Mouse (Mus musculus): ENCODE data around the gene Fitm1. TPM values are rescaled to one million over a fixed set of nuclear protein-coding genes. Genes with fewer than 3 reads are reported as not detected.

The Fitm1 gene
- total RNA-seq, 2 experiments from 2014 or later, result 273 to 289 TPM

- no peak for DNase-seq (ENCODE audit: low spot score)
Observed at GRCm38 (mm10) chr14:55565748-55566147, 9.7 kb upstream of the Fitm1 start.

DNA sequence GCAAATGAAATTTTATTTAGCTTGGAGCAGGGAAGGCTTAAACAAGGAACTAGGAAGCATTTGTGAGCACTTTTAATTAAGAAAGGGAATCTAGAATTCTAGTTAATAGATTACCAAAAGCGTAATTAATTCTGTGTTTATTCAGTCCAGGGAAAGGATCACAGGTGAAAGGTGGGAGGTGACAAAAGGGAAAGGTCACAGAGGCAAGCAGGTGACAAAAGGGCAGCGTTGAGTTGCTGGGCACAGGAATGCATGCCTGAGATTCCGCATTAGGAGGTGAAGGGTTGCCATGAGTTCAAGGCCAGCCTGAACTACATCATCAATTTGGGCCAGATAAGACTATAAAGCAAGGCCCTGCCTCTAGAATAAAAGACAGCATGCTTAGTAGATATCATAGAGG lies 7.9 kb upstream of the Fitm1 start:
- no peak for DNase-seq (ENCODE audit: low spot score)

DNA sequence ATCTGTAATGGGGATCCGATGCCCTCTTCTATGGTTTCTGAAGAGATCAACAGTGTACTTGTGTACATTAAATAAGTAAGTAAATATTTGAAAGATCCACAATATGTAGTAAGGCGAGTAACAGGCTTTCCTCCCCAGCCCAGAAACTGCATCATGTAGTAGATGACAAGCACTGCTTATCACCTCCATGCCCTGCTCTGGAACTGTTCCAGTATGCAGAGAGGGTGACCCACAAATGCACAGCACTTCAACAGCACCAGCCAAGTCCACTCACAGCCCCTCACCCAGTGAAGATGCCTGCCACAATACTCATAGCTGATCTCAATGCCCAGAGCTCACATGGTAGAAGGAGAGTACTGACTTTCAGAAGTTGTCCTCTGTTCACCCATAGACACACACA lies 4.8 kb upstream of the Fitm1 start:
- no peak for DNase-seq (ENCODE audit: low spot score)

GRCm38 (mm10) chr14:55571760-55572159 lies 3.7 kb upstream of the Fitm1 start:
- no peak for DNase-seq (ENCODE audit: low spot score)

DNA sequence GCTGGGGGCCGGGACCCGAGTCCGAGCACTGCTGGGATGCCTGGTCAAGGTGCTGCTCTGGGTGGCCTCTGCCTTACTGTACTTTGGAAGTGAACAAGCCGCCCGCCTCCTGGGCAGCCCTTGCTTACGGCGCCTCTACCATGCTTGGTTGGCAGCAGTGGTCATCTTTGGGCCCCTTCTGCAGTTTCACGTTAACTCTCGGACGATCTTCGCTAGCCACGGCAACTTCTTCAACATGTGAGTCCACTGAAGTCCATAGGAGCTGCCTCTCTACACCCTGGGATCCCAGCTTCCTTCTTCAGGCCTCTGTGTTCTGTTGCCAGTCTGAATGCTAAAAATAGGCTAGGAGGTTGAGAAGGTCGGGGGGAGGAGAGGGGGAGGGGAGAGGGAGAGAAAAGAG lies 294 bp downstream of the Fitm1 start:
- peak; percentile 50 for DNase-seq (ENCODE audit: low spot score)

GRCm38 (mm10) chr14:55576376-55576775 lies 959 bp downstream of the Fitm1 start:
- DNase-seq (ENCODE audit: low spot score), result peak; percentile 35

GRCm38 (mm10) chr14:55577871-55578667 lies 2.7 kb downstream of the Fitm1 start, which contains the start of gene Psme1:
TSS of gene Psme1 (plus strand) at chr14:55578123.
- DNase-seq (ENCODE audit: low spot score), result peak; percentile 76

DNA sequence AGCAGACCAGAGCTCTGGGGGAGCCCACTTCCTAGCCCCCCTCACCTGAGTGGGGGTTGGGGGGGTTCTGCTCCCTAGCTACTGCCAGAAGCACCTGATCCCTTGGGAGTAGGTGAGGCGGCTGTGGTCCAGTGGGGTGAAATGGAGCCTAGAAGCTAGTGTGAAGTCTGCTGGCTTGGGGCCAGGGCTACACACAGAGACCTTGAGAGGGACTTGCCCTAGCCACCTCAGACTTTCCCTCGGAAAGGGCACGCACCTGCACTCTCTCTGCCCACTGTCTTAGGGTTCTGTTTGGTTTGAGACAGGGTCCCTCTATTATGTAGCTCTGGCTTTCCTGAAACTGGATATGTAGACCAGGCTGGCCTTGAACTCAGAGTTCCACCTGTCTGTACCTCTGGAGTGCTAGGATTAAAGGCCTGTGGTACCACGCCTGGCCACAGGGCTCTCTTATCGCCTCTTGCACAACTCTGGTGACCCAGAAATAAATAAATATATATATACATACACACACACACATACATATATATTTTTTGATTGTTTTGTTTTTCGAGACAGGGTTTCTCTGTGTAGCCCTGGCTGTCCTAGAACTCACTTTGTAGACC lies 3.4 kb downstream of the Fitm1 start:
- DNase-seq (ENCODE audit: low spot score), result peak; percentile 68

GRCm38 (mm10) chr14:55579511-55580496 lies 4.4 kb downstream of the Fitm1 start:
- no peak for DNase-seq (ENCODE audit: low spot score)

- no peak for DNase-seq (ENCODE audit: low spot score)
Observed at GRCm38 (mm10) chr14:55580731-55581130, 5.3 kb downstream of the Fitm1 start.

DNA sequence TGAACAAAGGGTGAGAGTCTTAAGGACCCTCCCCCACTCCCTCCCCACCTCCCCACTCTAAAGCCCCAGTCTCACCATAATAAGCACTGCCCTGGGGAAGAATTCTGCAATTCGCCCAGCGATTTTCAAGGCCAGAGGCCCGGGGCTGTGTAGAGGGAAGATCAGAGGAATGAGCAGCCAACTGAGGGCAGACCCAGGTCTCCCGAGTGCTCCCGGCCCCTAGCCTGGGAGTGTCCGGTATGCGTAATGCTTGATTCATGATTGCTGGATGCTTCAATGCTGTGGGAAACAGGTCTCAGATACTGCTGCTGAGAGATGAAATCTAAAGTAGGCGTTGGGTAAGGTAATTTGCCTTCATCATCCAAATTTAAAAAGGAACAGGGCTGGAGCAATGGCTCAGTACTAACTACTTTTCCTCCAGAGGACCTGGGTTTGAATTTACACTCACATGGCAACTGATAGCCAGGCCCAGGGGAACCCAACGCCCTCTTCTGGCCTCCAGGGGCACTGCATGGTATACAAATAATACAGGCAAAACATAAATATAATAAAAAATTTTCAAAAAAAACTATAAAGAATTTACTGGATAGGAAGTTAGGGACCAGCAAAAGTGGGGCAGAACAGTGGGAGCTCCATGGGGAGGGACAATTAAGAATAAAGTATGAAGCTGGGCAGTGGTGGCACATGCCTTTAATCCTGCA lies 6.7 kb downstream of the Fitm1 start:
- DNase-seq (ENCODE audit: low spot score), result no peak

DNA sequence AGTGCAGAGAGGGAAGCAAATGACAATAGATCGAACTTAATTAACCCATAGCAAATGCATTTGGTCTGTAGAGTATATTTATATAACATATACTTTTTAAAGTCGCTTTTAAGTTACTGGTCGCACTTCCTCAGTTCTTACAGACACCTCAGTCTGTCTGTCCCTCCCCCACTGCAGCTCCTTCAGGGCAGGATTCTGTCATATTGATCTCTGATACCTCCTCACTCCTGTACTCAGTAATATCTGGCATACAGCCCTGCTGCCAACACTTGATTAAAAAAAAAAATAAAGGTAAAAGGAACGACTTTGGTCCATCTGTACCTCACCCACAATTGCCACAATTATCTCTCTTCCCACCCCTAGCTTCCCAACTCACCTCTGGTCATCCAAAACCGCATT lies 8.9 kb downstream of the Fitm1 start:
- no peak for DNase-seq (ENCODE audit: low spot score)

DNA sequence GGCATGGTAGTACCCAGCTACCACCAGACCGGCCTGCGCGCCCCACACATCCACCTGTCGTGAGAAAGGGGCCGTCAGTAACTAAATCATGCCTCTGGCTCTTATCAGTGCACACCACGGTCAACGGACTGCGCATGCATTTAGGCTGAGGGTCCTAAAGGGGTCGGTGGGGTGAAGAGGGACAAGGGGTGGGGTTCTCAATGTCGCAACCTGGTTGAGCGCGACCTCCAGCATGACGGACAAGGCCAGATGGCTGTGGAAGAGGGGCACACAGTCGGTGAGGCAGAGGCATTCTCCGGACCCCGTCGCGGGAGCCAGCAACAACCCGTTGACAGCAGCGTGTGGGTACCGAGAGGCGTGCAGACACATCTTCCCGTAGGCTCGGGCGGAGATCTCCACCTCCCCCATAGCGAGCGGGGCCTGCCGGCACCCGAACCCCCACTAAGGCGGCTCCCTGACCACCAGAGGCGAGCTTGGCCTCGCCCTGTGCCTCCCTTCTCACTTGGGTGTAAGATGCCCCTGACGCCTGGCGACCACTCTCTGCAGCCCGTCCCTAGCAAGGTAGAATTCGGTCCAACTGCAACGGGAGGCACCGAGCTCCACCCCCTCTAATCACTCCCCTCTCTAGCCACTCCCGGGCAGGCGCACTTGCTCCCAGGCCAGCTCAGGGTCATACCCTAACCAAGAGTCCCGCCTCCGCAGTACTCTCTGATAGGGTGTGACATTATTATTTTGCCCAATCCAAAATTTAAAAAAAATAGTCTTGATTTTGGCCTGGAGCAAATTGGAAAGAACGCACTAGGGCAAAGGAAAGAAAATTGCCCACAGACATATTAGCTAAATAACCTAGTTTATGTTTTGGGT lies 9.5 kb downstream of the Fitm1 start, which contains the start of gene Emc9:
Emc9 (minus strand) TSS at position 601 of the 864 bp plus-strand sequence.
- peak; percentile 87 for DNase-seq (ENCODE audit: low spot score)

DNA sequence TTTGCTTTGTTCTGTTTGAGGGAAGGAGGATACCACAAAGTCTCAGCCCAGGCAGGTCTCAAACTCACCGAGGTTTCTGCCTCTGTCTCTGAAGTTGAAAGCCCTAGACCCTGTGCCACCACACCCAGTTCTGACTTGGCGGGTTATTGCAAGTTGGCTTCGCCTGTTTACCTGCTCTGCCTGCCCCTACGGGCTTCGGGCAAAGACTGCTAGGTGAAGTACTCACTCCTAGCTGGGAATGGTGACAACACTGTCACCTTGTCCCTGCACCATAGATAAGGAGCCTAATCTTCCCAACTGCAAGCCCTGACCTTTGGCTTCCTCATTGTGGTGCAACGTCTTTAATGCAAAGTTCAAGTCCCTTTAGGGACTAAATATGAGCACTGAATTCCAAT lies 10.1 kb downstream of the Fitm1 start:
- no peak for DNase-seq (ENCODE audit: low spot score)

DNA sequence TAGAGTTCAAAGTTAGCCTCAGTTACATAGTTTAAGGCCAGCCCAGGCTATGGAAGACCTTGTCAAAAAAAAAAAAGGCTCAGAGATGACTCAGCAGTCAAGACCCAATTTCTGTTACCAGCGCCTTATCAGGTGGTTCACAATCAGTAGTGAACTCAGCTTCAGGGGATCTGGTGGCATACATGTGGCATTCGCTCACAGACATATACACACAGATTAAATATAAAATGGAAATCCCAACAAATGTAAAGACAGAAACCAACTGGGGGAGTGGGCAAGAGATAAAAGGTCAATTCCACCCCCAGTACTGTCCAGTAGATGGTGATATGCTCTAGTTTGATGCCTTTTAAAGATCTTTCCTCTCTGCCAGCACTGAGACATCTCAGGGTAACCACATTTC lies 10.7 kb downstream of the Fitm1 start:
- DNase-seq (ENCODE audit: low spot score), result no peak

GRCm38 (mm10) chr14:55589271-55589670 lies 13.9 kb downstream of the Fitm1 start:
- DNase-seq (ENCODE audit: low spot score), result no peak

DNA sequence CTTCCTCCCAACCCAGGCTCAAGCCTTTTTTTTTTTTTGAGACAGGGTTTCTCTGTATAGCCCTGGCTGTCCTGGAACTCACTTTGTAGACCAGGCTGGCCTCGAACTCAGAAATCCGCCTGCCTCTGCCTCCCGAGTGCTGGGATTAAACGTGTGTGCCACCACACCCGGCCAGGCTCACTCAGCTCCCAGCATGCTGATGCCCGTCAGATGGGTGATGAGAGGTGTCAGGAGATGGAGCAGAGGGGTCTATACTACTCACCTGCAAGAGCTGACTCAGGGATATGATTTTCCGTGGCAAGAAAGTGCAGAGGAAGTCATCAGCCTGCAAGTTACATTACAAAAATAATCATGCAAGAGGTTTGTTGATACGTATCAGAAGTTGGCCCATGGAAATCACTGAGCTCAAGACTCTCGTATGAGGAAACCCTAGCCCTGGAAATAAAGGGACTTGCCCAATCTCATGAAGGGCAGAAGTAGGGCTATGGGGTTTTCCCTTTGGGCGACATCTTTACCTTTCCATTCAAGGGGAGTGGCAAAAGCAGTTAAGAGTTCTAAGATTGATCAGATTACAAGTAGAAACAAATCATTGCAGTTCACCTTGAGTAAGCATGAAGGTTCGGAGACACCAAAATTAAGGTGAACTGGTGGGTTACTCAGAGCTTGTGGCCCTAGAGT lies 14.5 kb downstream of the Fitm1 start:
- no peak for DNase-seq (ENCODE audit: low spot score)

- peak; percentile 97 for DNase-seq (ENCODE audit: low spot score)
Observed at GRCm38 (mm10) chr14:55590748-55591330, 15.4 kb downstream of the Fitm1 start, which contains the start of gene Psme2. TSS of gene Psme2 (minus strand) at chr14:55591113.

GRCm38 (mm10) chr14:55591331-55591891 lies 16.0 kb downstream of the Fitm1 start, which contains the start of gene Rnf31:
TSS of gene Rnf31 (plus strand) at chr14:55591708.
- DNase-seq (ENCODE audit: low spot score), result peak; percentile 96

Measured in gastrocnemius, adult 18-20 months (tissue).